Mouse (Mus musculus) embryonic stem cell, embryonic (primary cell): ENCODE results near the gene Ptprd.

Experiments
- CTCF ChIA-PET, 4 experiments: fragments of 300-600 bp in 2 of 4; fragments of 350-600 bp in 2 of 4; sonication (Branson Sonifier 250); formaldehyde crosslinking; loops; one replicate each; lab custom pipeline; 2022; ENCODE audit warnings: inconsistent platforms in 2 of 4; lab: Charles Lee
- POLR2A ChIA-PET, 4 experiments: fragments of 300-600 bp in 2 of 4; fragments of 350-600 bp in 2 of 4; sonication (Branson Sonifier 250); formaldehyde crosslinking; loops; one replicate each; lab custom pipeline; 2022; ENCODE audit warnings: antibody characterized with exemption in 4 of 4, inconsistent platforms in 1 of 4; lab: Charles Lee

The Ptprd gene

GRCm38 (mm10) chr4:77310127-77310788 is 901.5 kb downstream of the Ptprd start:
- POLR2A ChIA-PET: interaction anchor here in 3 of 4 experiments (0.6 to 1.6 kb wide), 7 partner anchors 13 to 1761 kb away, joined by 3 to 7 read pairs (median 3); no protein-coding TSS in a partner anchor
- CTCF ChIA-PET: interaction anchor here in 1 of 4 experiments (0.5 kb wide), 1 partner anchor 941 kb away, joined by 3 read pairs; no protein-coding TSS in a partner anchor

- POLR2A ChIA-PET: no interaction called here
- CTCF ChIA-PET: no interaction called here
Observed at GRCm38 (mm10) chr4:77283423-77283822, 928.3 kb downstream of the Ptprd start.

- CTCF ChIA-PET: interaction anchor here in 1 of 4 experiments (0.5 kb wide), 1 partner anchor 10 kb away, joined by 12 read pairs; no protein-coding TSS in a partner anchor
- POLR2A ChIA-PET: no interaction called here
Observed at GRCm38 (mm10) chr4:77277913-77278312, 933.8 kb downstream of the Ptprd start.

- ChIA-PET POLR2A (no interaction called here), CTCF (no interaction called here)
Observed at GRCm38 (mm10) chr4:77259972-77260290, 951.8 kb downstream of the Ptprd start.

GRCm38 (mm10) chr4:77259250-77259971 is 952.4 kb downstream of the Ptprd start:
- CTCF ChIA-PET: no interaction called here
- POLR2A ChIA-PET: no interaction called here

GRCm38 (mm10) chr4:77251188-77251587 is 960.6 kb downstream of the Ptprd start:
- POLR2A ChIA-PET: interaction anchor here in 1 of 4 experiments (1.0 kb wide), 1 partner anchor 41 kb away, joined by 3 read pairs; no protein-coding TSS in a partner anchor
- CTCF ChIA-PET: no interaction called here

GRCm38 (mm10) chr4:77249801-77250200 is 962.0 kb downstream of the Ptprd start:
- ChIA-PET CTCF (no interaction called here), POLR2A (interaction anchor here in 2 of 4 experiments (0.8 to 1.2 kb wide), 3 partner anchors 61 to 67 kb away, joined by 3 to 7 read pairs (median 3); no protein-coding TSS in a partner anchor)

- ChIA-PET POLR2A (interaction anchor here in 1 of 4 experiments (1.0 to 1.2 kb wide), 2 partner anchors 62 to 68 kb away, joined by 3 to 7 read pairs; no protein-coding TSS in a partner anchor), CTCF (no interaction called here)
Observed at GRCm38 (mm10) chr4:77248918-77249317, 962.8 kb downstream of the Ptprd start.

GRCm38 (mm10) chr4:77241852-77242455 is 969.8 kb downstream of the Ptprd start:
- CTCF ChIA-PET: no interaction called here
- POLR2A ChIA-PET: no interaction called here

- POLR2A ChIA-PET: no interaction called here
- CTCF ChIA-PET: no interaction called here
Observed at GRCm38 (mm10) chr4:77238144-77238543, 973.6 kb downstream of the Ptprd start.

GRCm38 (mm10) chr4:77233243-77233642 is 978.5 kb downstream of the Ptprd start:
- CTCF ChIA-PET: no interaction called here
- POLR2A ChIA-PET: interaction anchor here in 1 of 4 experiments (0.6 kb wide), 1 partner anchor 111 kb away, joined by 3 read pairs; no protein-coding TSS in a partner anchor

- ChIA-PET POLR2A (no interaction called here), CTCF (no interaction called here)
Observed at GRCm38 (mm10) chr4:77168866-77169265, 1042.9 kb downstream of the Ptprd start.

GRCm38 (mm10) chr4:77157601-77158000 is 1054.2 kb downstream of the Ptprd start:
- CTCF ChIA-PET: no interaction called here
- POLR2A ChIA-PET: no interaction called here

GRCm38 (mm10) chr4:77155561-77155960 is 1056.2 kb downstream of the Ptprd start:
- ChIA-PET CTCF (no interaction called here), POLR2A (no interaction called here)

GRCm38 (mm10) chr4:77155037-77155436 is 1056.7 kb downstream of the Ptprd start:
- POLR2A ChIA-PET: no interaction called here
- CTCF ChIA-PET: no interaction called here

GRCm38 (mm10) chr4:77124852-77125251 is 1086.9 kb downstream of the Ptprd start:
- POLR2A ChIA-PET: no interaction called here
- CTCF ChIA-PET: no interaction called here

GRCm38 (mm10) chr4:77110894-77111293 is 1100.9 kb downstream of the Ptprd start:
- ChIA-PET CTCF (no interaction called here), POLR2A (no interaction called here)

- CTCF ChIA-PET: no interaction called here
- POLR2A ChIA-PET: no interaction called here
Observed at GRCm38 (mm10) chr4:77107291-77107690, 1104.5 kb downstream of the Ptprd start.

GRCm38 (mm10) chr4:77083165-77083564 is 1128.6 kb downstream of the Ptprd start:
- ChIA-PET POLR2A (no interaction called here), CTCF (interaction anchor here (0.6 to 1.8 kb wide), 10 partner anchors 19 to 450 kb away, joined by 3 to 17 read pairs (median 4); no protein-coding TSS in a partner anchor)

GRCm38 (mm10) chr4:77077607-77078006 is 1134.2 kb downstream of the Ptprd start:
- CTCF ChIA-PET: no interaction called here
- POLR2A ChIA-PET: no interaction called here
